Mouse (Mus musculus) thymus, postnatal 0 days (tissue): ENCODE results near the gene Nalcn. TPM values are rescaled to one million over a fixed set of nuclear protein-coding genes. Genes with fewer than 3 reads are reported as not detected.

Experiments used
- DNase-seq: peaks from one replicate; pipeline ENCODE4 v3.0.0-alpha.2; 2015; ENCODE audit warnings: low spot score
- polyA plus RNA-seq: library from polyadenylated mRNA; unstranded; fragments of >200 nt; fragmentation: Nextera tagmentation; extraction: Ambion mirVana; gene quantifications from 2 replicates; pipeline ENCODE4 v1.2.1, GENCODE M21; 2015

The Nalcn gene
- polyA plus RNA-seq, 1 experiment from 2014 or later, result 0.12 TPM

DNA sequence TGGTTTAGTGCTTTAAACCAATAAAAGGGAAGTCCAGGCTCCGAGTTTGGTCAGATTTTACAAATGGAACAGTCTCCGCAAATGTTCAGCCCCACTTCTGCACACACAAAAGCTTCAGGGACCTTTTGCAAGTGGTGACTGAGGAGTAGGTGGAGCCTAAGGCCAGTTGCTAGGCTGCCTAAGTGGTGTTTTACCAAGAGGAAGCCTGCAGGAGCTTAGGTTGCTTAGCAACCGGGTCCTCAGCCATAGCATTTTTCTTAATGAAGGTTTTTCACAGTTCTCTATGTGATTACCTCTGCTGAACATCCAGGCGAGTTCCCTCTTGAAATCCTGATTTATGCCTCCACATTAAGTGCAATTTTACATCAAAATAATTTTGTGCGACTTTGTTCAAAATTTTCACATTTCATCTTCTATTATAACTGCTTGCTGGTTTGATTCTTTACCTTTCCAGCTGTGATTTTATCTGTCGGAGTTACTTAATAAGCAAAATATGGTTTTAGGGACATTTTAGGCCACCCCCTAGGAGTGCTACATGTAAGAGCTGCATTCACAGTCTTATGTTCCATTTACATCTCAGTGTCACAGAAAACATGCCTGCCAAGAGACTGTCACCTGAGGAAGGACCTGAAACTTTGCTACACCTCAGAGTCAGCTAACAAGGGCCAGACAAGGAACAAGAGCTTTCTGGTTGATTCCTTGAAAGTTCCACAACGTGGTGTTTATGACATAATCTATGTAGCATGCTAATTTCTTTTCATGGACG lies 113.4 kb downstream of the Nalcn start:
- DNase-seq, result no peak

DNA sequence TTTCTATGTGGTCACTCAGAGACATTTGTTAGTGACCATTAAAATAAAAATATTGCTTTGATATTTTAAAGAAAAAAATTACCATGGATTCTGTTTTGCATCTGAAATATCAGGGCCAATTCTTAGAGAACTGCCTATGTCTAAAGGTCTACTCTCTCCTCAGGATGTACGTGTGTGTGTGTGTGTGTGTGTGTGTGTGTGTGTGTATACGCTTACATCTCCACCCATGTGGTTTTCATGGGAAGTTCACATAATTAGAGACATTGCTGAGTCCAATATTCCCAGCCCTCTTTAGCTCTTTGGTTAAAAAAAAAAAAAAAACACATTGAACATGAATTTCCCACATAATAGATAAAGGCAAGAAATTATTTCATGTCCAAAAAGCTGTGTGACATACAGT lies 114.0 kb downstream of the Nalcn start:
- DNase-seq, result no peak

DNA sequence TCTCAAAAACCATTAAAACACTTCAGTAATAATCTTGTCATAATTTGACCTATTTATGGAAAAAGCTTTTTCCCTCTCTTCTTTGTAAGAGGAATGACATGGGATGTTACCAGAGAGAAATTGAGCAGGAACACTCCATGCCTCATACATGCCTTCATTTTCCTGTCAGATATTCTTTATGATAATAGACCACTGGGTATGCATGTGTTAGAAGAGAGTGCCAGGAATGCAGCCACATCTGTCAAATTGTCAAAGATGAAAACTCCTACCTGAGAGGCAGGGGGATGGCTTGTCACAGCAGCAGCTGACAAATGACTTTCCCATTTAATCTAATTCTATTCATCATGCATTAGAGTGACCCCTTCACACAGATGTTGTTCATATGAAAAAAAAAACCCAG lies 131.4 kb downstream of the Nalcn start:
- DNase-seq, result no peak

DNA sequence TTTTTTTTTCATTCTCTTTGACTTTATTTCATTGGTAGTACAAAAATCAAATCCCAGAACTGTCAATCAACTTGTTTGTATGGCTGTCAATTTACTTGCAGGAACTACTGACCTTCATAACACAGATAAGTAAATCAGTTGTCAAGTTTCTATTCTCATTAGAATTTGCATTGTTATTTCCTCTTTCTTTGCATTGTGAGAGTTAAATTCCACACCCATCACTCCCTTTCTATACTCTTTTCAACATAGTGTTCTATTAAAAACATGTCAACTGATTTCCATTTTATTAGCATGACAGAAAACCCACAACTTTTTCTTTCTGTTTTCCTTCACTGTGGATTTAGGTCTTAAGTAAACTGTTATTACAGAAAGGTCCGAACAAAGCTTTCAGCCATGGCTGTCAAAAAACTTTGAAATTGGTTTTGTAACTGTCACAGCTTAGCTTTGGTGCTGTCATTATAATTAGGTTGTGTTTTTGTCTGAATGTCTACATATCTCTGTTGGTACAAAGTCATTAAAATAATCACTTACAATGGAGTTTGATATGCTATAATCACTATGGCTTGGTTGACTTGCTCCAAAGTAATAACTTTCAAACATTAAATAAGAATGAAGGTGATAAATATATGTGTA lies 138.3 kb downstream of the Nalcn start:
- no peak for DNase-seq

DNA sequence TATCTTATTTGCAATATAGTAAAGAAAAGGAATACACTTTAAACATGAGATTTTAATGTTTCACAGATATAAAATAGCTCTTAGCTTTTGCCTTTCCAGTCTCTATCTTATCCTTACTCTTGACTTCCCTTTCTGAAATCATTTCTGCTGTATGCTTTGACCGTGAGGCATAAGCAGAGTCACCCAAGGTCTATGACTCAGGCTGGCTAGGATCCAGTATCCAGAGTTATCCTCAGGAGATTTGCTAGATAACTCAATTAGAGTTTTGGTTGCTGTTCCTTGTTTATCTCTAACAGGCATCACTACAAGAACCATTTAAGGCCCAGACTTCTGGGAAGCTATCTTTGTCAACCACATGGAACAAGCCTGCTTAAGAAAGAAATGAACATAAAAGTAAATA lies 164.9 kb downstream of the Nalcn start:
- DNase-seq, result no peak

DNA sequence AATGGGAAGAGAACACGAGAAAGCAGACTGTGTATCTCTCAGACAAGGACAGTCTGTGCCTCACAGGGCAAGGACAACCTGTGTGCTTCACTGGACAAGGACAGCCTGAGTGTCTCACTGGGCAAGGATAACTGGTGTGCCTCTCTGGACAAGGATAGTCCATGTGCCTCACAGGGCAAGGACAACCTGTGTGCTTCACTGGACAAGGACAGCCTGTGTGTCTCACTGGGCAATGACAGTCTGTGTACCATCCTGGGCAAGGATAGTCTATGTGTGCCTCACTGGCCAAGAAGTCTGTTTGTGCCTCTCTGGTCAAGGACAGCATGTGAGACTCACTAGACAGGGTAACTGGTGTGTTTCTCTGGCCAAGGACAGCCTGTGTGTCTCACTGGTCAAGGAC lies 180.9 kb downstream of the Nalcn start:
- DNase-seq, result no peak

DNA sequence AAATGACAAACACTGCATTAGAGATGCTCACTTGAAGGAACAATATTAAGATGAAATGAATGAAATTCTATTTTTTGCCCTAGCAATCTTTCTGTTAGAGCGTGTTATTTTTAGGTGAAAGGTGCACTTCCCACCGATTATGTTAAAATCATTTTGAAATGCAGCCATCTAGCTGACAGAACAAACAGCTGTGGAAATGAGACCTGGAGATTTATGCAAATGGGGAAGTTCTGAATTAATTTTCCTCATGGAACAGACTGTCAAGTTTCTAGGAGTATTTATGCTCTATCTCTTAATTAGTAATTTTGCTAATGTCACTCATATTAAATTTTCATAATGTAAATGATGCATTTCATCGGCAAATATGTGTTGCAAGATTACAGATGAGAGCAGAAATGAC lies 191.4 kb downstream of the Nalcn start:
- no peak for DNase-seq

DNA sequence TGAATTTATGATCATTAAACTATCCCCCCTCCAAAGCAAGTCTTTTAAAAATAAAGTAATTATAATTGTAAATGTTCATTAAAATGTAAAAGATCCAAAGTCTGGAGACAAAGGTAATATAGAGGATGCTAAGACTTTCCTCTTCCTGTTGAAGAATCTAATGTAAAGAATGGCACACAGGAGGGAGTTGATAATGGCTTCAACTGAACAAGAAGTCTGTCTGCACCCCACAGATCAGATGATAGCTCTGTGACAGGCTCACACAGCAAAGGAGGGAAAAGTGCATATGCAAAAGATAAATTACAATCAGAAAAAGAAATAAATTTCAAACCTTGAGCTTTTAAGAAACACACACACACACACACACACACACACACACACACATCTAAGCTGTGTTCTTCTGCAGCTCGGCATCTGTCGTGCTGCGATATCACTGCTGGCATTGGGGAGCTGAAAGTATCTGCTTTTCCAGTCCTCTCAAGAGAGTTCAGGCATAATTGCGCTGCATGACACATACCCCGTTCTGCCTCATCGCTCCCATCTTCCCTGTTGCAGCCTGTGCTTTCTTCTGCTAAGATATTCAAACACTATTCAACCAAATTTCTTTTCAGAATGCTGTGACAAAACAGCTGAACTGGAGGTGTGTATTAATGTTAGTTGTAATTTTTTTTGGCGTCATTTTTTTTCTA lies 250.6 kb downstream of the Nalcn start:
- DNase-seq, result no peak

DNA sequence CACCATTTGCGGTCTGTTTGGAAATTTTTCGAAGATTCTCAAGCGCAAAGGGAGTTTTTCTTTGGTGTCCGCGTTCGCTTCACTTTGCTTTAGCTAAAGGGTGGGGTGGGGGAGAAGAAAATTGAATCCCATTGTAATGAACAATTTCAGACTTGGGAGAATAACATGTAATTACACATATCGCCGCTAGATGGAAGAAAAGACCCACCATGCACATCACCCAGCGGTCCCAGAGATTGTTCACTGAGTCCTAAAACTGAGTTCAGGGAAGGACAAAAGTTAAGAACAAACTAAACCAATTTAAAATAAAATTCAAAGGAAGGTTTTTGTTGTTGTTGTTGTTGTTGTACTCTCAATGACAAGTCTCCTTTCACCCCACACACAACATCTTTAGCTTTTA lies 255.4 kb downstream of the Nalcn start:
- DNase-seq, result no peak

DNA sequence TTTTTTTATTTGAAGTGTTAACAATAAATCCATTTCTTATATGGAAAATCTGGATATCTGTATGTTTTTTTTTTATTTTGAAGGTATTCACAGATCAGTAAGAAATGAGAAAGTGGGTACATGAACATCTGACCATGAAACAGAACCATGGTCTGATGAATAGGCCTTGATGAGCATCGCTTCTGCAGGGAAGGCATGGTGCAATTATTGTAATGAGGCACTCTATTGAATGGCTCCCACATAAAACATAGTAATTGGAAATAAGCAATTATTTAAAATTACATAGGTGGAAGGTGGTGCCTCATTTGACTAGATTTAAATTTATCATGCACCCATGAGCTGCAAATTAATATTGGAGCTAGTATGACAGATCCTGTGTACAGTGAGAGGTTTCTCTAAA lies 267.3 kb downstream of the Nalcn start:
- DNase-seq, result no peak

DNA sequence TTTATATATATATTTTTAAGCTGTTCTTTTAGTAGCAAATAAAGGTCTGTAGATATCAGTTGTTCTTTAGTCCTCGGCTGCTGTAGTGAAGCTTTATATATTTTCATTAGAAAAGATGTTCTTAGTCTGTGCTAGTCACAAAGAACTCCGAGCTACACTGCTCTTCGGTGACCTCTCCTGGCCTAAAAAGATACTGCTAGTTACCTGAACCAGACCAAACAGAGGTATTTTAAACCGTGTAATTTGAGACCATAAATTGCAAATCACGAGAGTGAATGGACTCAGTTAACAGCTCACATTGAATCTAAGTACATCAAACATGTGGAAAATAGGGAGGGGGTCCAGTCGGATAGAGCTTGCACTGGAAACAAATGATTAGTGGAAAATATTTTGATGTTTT lies 274.0 kb downstream of the Nalcn start:
- DNase-seq, result peak; percentile 24

DNA sequence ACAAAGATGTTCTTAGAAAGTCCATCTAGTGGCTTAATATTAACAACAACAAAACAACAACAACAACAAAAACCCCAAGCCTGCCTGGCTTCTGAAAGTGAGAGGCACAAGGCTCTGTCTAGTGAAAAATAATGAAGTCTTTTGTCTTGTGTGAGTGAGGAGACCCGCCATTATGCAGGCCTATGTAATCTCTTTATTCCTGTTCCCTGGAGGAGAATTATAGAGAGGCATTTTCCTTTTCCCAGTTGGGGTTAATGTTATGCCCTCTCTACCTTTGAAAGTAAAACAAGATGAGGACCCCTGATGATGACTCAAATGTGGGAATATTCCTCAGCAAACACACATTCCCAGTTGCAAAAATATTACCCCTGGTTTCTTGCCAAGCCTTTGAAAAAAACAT lies 295.1 kb downstream of the Nalcn start:
- no peak for DNase-seq

DNA sequence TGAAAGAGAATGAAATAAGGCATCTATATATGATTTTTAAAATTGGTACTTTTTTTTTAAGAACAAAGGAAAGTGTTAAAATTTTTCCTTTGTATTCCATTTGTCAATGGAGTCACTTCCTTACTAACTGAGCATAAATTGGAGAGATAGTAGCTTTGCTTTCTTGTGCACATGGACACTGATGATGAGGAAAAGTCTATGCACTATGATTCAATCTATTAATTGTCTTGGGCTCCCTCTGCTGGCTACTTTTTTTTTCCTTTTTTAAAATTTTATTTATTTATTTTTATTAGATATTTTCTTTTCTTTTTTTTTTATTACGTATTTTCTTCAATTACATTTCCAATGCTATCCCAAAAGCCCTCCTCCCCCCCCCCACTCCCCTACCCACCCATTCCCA lies 312.6 kb downstream of the Nalcn start:
- DNase-seq, result no peak

DNA sequence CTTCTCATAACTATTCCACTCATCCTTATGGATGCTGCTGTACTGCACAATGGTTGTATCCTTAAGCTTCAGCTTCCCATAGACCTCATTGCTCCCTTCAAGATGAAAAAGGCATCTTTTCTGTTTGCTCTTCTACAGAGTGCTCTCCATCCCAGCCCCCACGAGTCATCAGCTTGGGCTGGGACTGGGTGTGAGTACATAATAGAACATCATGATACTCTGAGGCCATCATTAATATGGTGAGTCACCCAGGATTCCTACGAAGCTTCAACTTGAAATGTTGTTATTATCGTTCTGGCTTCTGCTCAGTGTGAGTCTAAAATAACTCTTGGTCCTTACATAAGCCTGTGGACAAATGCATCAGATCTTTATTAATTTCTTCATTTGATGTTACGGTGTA lies 314.6 kb downstream of the Nalcn start:
- no peak for DNase-seq

DNA sequence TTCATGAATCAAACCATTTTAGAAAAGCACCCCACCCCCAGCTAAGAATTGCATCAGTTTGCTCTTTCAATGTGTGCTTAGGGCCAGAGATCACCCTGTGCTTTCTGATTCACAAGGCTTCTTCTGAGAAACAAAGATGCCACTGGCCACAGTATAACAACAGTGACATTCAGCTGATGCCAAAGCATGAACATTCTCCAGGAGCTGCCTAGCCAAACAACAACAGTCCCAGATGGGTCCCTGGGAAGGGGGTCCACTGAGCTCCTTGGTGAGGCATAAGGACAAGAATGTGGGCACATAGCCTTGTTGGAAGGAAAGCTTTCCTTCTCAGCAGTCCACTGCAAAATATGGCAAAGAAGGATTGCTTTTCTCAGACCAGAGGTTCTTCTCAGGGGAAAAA lies 330.9 kb downstream of the Nalcn start:
- no peak for DNase-seq

DNA sequence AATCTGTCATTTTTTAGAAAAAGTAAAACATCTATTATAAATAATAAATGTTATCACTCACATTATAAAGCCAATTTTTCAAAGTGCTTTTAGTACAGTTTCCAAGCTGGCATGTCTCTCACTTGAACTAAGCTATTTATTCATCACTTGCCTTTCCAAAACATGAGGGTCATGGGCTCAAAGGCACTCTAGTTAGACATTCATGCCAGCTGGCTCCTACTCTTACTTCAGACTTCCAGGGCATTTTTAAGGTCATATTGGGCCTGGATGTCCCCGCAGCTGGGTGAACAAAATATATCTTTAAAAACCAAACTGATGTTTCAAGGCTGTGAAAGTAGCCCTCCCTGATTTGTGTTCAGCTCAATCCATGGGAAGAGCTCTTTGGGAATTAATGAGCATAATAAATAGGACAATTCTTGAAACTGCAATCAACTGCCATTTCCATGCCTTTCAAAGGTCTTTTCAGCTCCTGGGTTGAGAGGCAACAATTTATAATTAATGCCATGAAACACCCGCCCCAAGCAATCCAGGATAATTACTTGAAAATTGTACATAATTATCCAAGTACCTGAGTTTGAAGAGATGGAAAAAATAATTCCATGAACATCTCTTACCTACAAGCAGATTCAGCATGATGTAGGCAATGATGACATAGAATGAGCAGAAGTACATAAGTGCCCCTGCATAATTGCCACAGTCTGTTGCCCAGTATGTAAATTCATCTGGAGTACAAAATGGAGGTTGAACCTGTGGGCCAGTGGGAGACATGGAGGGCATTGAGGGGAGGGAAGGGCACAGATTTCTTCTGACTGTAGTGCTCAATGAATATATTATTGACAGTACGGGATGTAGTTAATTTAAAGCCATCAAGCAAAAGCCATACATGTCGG lies 335.6 kb downstream of the Nalcn start:
- DNase-seq, result no peak

DNA sequence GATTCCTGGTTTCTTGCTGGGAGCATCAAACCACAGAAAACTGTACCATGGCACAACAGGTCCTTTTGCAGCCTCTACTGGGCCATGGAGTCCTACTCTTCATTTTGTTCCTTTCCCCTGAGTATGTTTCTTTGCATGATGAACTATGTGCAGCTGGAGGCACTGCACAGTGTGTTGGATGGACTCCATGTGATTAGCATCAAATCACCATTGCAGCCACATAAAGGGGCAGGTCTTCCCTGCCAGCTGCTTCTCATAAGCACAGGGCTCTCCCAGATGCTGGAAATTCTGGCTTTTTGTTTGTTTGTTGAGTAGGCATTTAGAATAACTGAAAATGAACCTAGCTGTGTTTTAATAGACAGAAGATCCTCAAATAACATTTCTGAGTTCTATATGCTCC lies 344.8 kb downstream of the Nalcn start:
- no peak for DNase-seq

DNA sequence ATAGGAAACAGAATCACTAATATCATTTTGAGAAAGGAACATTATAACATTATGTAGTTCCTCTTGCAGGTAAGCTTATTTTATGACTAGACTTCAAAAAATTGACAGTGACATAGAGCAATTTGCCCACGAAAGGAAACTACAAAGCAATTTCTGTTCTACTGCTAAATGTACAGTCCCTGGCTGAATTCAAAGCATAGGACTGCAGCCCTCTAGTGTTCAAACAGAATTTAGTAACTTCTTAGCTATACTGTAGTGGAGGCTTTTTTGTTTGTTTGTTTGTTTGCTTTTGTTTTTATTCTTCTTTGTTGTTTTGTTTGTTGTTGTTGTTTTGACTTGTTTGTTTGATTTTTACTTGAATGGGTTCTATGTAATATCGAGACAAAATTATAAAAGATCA lies 354.8 kb downstream of the Nalcn start:
- no peak for DNase-seq

DNA sequence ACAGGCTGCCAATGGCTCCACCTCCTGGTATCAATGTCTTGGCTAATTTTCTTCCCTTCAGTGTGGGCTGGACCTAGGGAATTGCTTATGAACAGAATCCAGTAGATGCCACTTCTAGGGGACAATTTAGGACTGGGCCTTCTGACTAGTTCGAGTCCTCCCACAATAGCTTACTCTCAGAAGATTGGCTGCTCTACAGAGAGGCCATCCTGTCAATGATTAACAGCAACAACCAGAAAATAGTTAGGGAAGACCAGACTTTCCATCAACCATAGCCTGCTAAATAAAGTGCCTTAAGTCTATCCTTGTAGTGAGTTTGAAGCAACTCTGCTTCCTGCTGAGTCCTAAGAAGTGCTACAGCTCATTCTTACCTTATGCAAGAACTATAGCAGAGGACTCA lies 386.2 kb downstream of the Nalcn start:
- no peak for DNase-seq

DNA sequence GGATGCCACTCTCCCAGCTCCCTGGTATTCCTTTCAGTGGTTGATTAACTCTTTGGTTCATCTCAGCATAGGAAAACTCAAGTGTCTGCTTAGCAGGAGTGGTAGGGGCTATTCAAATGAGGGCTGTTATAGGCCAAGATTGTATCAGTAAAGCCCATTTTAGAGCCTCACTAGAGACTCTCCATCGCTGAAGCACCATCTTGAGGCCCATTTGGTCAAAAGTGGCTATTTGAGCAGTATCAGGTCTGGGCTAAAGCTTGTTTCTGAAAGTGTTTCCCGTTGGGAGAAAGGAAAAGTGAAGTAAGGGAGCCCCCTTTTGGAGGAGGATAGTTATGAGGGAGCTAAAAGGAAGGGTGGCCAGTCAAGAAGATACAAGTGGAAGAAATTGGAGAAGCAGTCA lies 387.0 kb downstream of the Nalcn start:
- DNase-seq, result no peak

DNA sequence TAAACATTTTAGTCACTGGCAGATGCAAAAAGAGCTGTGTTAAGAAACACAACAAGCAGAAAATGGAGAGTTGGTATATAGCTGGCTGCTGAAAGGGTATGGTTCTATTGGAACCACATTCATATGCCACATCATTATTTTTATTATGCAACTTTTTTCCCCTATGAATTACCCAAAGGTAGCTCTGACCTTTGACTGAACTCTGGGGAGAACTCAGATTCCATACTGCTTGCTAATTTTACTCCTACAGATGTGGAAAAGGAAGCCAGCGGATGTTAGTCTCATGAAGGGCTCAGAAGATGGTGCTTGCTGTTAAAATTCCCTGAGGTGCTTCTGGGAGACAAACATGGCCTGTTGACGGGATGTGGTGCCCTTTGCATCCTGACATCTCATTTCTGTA lies 389.9 kb downstream of the Nalcn start:
- no peak for DNase-seq
